Mouse (Mus musculus) layer of hippocampus, adult 9-11 months (tissue): ENCODE data around the gene Rftn1.

Source experiments
- DNase-seq: peaks from one replicate; pipeline ENCODE4 v3.0.0; 2022

Rftn1 gene

DNA sequence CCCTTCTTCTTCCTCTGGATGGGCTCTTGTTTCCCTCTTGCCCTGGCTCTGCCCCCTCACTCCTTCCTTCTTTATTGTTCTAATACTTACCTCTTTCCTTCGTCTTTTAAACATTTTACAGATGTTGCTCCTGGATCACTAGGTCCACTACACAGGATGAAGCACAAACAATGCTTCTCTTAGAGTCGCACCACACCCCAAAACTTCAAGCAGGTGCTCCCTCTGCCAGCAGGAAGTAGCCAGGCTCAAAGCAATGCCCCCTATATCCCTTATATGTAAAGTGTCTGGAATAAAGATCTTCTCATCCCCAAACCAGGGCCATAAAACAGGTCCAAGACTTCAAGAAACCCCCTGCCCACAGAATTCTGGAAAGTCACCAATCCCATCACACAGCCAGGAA lies 176.6 kb downstream of the Rftn1 start:
- DNase-seq = no peak

DNA sequence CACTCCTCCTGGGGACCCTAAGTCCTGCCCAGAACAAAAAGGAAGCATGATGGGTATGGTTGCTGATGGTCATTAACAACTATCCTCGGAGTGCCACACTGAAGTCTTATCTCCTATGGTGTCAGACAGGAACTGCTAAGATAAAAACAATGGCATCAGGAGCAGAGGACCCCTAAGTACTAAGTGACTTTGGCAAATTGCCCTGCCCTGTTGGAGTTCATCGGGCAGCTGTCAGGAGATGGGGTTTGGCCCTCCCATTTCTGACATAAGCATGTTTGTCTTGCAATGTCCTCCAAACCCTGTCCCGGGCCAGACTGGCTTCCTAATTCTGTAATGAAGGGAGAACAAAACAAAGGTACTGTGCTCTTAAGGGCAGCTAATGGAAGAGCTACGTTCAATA lies 180.4 kb downstream of the Rftn1 start:
- DNase-seq = no peak

DNA sequence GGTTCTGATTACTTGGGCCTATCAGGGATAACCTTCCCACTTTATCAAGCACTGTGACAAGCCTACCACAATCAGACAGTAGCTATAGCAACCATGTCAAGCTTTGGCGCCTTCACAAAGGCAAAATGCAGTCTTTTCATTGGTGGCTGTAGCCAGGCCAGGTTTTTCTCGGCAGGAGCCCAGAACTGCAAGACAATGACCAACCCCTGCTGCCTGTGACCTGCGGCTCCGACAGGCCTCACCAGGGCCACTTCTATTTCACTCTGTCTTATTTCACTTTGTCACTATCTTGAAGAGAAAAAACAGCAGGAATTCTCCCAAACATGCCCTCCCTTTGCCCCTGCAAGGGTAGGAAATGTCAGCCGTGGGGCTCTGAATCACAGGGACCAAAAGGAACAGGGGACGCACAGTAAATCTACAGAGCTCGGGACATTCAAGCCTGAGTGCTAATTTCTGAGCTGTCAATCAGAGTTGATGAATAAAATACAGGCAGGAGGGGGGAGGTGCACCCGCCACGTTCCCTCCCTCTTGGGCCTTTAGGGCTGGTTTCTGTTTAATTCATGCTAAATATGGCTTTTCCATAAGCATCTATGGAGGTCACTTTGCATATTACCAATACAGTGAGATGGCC lies 183.6 kb downstream of the Rftn1 start:
- DNase-seq = no peak

DNA sequence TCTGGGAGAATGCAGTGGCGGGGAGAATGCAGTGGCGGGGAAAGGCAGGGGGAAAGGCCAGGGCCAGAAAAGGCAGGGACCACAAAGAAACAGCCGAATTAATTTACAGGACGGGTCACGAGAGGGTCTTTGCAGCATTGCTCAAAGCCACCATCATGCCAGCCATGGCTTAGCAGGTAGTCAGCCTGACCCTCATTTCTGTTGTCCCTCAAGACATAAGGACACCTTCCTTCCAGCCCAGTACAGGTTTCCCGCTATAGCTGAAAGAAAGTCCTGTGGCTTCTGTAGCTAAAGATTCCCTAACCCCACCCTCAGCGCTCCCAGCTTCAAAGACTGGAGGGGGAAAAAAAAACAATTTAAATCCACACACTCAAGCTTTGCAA lies 184.1 kb downstream of the Rftn1 start:
- no peak for DNase-seq

DNA sequence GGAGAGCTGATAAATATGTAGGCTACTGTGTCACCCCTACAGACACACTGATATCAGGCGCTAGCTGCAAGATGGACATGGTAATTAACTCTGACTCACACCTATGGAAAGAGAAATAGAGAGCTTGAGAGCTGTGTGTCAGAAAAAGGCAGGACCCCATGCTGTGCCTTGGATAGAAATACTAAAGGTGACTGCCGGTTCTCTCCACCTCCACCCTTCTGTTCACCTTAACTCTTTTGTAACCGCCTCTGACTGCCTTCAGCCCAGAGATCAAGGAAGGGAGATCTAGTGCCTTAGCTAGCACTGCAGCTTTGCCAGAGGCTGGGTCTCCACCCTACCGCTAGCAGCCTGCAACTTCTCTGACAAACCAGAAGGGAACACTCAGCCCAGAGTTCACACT lies 187.3 kb downstream of the Rftn1 start:
- DNase-seq = no peak

DNA sequence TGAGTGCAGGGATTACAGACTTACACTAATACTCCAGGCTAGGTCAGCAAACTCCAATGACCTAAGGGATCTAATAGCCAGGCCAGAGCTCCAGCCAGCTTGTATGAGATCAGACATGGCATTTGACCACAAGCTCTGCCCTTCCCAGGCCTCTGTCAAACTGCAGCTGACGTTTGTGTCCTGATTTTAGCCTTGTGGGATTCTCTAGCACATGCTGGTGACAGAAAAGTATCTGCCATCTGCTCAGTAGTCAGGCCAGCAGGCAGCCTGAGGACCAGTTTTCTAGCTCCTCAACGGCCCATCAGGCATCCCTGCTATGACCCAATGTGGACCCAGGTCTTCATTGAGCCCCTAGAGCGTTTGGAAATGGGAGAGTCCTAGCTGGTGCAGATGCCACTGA lies 188.3 kb downstream of the Rftn1 start:
- no peak for DNase-seq

DNA sequence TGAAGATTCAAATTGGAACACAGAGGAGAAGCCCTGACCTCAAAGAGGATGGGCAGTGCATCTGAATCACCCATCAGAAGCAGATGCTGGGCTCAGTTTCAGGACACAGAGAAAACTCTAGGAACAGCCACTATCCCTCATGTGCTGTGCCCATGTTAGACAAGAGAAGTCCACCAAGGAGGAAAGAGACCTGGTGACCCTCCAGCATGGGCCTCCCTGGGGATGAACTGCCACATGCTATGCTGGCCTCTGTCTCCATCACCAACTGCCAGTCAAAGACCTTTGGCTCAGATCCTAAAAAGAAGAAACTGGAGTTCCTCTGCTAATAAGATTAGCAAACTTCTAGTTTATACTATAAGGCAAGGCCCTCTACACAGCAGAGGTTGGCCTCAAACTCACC lies 188.7 kb downstream of the Rftn1 start:
- no peak for DNase-seq

DNA sequence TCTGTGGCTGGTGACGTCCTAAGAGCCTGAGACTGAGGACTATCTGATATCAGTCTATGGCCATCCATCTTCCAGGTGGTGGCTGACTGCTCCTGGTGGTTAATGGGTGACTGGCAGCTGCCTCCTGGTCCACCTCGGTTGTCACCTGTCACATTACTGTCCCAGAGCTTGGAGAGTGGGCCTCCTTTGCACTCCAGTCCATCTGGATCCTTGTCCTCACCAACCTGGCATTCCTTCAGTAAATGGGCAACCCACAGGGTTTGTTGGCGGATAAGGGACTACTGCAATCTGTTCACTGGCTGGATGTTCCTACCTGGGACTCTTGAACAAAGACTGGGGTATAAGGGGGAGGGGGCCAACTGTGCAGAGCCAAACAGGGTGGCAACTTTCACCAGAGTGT lies 189.9 kb downstream of the Rftn1 start:
- no peak for DNase-seq

DNA sequence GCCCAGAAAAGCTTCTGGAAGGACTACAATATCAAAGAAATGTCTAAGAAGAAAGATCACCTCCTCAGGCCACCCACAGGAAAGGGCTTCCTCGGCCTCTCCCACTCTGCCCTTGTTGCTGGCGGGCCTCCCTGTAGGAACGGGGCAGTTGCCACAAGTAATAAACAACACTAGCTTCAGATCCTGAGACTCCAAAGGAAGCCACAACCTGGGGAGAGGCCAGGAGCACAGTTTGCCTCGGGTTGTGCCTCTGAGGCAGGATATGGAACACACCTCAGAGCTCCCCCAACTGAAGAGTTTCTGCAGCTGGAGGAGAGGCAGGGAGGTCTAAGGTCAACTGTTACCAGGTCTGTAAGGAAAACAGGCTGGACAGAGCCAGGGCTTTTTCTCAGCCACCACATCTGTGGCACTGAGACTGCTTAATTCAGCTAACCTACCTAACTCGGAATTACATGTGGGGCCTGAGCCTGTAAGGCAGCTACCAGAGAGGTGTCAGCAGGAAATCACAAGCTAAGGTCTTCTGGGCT lies 193.8 kb downstream of the Rftn1 start:
- no peak for DNase-seq

DNA sequence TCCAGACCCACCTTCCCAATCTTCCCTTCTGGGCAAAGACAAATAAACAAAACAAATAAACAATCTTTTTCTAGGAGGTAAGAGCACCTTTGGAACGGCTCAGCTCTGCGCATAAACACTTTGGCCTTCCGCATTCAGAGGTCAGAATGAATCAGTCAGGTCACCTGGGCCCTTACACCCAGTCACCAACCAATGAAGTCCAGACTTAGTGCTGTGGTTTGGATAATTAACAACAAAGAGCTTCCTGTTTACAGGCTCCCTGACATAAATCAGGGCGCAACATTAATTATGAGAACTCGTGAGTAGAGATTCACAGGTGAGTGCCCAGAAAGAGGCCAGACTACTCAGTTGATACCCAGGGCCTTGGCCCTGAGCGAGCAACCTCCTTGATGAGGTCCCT lies 194.4 kb downstream of the Rftn1 start:
- DNase-seq = no peak

DNA sequence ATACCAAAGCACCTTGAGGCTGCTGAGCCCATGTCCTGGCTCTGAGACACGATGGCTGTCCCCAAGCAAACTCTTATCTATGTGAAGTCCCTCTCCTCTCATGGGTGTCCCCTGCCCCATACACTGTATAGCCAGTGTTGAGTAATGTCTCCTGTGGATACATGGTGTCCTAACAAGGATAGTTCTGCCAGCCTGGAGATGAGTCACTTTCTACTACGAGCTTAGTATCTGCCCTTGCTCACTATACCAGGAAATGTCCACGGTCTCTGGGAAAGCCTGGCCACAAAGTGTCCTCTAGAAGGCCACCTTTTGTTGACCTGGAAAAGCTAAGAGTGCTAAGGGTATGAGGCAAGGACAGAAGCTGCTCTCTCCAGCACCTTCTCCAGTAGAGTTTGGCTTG lies 195.2 kb downstream of the Rftn1 start:
- DNase-seq = no peak

DNA sequence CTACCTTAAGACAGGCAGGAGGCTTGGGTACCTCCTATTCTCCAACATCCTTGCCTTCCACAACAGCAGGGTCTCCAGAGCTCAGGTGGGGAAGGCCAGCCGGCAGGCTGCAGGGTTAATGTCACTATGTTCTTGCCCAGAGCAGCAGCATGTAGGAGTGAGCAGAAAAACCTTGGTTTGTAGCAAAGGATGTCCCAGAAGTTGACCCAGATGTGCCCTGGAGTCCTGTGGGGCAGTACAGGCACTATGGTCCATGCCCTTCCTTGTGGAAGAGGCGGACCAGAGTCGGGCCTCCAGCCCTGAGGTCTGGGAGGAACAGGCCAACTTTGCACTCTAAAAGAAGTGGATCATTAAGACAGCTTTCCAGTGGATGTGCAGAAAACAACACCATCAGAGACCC lies 196.8 kb downstream of the Rftn1 start:
- no peak for DNase-seq

DNA sequence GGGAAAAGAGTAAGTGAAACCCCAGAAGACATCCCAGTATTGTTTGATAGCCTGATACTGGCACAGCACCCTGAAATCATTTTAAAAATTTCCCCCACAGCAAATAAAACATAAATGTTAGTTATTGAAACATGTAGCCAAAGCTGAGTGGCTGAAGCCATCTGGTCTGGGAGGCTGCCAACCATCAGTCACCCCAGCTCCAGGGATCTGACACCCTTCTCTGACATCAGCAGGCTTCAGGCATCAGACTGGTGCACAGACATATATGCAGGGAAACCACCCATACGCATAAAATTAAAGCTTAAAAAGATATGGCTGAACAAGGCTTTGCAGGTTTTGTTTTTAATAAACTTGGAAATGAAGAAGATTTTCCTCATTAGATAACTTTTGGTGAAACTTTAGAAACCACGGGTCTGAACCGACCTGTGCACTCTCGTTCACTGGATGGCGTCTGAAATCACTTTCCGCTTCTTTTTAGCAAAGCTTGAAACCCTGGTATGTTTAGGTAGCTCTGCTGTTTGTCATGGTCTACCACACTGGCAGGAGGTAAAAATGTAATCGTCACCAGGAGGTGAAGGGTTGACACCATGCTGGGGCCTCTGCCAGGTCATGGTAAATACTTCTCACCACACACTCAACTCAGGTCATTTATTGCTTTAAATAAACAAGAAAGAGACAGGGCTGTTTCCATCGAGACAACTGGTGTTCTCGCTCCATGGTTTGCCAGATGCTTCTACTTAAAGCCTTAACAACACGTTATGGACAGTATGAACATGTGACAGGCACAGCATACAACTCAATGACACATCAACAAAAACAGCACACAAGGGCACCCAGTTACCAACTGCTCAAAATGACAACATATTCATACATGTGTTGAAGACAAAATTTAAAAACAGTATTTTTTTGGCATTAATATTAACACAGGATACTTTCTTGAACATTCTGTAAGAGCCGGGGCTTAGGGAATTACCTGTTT lies 197.6 kb downstream of the Rftn1 start:
- peak; percentile 39 for DNase-seq

DNA sequence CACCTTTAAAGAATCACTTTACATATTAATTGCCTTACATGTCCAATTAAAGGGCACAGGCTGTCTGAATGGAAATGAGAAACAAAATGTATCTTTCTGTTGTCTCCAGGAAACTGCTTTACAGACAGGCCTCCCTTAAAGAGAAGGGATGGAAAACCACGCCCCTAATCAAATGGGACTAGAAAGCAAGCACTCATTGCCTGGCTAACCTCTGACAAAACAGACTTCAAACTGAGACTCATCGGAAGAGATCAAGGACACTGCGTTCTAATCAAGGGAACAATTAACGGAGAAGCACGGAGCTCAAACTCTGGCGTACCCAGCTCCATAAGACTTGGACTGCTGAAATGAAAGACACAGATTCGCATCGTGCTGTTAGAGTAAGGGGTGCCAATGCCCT lies 200.9 kb downstream of the Rftn1 start:
- no peak for DNase-seq

DNA sequence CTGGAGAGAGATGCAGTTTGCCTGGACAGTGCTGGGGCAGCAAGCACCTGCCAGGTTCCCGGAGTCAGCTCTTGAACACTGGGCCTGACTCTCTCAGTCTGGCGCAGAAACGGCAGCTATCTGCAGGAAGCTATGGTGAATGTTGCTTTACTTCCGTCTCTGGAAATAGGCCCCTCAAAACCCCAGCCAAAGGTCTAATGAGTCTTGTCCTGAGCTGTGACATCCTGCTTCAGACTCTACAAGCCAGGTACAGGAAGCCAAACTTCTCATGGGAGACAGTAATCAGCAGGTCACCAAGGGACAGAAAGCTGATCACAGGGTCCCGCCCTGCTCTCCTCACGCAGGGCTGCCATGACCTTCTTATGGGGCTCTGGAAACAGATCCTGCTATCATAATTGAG lies 203.4 kb downstream of the Rftn1 start:
- no peak for DNase-seq

DNA sequence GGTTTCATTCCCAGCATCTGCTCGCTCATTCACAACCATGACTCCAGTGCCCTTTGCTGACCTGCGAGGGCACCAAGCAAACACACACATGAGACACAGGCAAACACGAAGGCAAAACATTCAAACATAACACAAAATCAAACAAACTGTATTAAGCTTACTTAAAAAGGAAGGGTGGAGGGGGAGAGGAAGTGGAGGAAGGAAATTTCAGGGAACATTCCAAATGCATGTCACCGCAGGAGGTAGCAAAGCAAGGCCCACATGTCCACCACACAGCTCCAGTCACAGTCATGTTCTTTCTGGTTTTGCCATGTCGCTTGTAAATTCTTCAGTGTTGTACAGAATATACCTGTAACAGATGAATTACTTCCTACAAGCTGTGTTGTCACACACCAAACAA lies 207.0 kb downstream of the Rftn1 start:
- no peak for DNase-seq

DNA sequence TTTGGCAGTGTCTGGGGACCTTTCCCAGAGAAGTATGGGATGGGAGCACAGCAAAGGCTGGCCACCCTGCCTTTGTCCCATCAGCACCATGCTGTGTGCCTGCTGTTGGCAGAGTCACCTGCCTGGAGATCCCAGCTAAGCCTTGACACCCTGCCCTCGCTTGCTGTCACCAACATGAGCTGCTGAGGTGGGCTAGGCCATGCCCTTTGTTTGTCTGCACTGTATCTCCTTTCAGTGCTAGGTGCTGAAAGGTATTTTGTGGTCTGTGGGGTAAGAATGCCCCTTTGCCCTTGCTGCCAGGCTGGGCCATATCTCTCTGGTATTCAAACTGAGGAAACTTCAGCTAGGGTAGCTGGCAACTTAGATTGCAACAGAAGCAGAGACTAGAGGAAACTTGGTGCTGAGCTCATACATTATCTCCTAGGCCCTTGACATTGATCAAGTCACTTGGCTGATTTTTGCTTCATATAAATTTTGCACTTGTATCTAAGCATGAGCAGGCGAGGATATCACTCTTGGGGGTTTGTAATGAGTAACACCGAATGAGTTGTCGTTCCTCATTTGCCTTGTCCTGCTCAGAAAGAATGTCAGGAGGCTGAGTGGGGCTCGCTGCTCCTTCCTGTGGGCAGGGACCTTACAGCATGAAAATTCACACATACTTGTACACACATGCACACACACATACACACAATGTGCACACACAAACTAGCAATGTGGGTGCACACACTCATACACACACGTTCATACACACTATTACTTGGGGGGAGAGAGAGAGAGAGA lies 207.7 kb downstream of the Rftn1 start:
- no peak for DNase-seq

DNA sequence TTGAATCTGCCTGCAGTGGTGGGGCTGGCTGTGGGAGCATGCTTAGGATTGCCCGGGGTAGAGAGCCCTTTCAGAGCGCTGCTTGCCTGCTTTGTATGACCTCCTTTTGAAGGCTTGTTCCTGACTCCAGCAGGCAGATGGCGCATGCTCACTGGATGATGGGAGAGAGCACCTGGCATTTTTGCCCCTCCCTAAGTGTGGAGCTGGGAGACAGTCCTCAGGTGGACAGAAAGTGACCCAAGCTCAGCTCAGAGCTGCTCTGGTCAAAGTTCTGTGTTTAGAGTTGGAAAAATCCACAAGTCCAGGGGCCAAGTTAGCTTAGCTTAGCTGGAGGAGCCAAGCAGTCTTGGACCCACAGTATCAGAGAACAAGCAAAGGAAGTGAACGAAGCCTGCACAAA lies 208.9 kb downstream of the Rftn1 start:
- no peak for DNase-seq

DNA sequence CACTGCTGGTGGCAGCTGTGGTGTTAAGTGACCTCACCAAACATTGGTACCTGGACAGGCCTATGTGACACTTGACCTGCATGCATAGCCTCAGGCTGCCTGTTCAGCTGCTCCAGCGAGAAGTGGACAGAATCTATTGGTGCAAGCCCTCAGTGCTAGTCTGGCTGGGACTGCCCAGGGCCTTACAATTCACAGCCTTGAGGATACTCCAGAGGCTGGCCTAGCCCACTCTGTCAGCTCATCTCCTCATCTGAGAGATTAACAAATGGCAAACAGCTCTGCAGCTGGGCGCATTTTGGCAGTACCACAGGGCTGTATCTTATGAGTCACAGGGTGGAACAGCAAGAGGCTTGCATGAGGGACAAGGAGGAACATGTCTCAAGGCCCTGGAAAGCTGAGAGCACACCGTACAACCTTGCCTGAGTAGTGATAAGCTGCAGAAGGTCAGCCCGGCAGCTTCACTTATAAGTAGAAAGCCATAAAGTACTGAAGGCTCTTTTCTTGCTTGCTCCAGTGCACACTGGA lies 210.7 kb downstream of the Rftn1 start:
- no peak for DNase-seq

DNA sequence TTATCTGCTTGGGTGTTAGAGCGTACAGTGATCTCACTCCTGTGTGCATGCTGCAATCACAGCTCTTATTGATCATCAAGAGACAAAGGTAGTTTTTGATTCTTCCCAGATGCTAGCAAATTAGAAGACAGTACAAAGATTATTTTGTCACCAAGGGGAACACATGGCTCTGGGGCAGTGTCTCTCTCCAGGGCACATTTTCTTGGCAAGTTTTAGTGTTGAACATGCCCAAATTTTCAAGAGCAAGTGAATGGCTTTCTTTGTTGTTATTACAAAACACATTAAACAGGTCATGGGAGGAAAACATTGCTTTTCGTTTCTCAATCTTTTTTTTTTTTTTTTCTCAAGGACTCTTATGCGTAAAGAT lies 213.1 kb downstream of the Rftn1 start:
- no peak for DNase-seq

DNA sequence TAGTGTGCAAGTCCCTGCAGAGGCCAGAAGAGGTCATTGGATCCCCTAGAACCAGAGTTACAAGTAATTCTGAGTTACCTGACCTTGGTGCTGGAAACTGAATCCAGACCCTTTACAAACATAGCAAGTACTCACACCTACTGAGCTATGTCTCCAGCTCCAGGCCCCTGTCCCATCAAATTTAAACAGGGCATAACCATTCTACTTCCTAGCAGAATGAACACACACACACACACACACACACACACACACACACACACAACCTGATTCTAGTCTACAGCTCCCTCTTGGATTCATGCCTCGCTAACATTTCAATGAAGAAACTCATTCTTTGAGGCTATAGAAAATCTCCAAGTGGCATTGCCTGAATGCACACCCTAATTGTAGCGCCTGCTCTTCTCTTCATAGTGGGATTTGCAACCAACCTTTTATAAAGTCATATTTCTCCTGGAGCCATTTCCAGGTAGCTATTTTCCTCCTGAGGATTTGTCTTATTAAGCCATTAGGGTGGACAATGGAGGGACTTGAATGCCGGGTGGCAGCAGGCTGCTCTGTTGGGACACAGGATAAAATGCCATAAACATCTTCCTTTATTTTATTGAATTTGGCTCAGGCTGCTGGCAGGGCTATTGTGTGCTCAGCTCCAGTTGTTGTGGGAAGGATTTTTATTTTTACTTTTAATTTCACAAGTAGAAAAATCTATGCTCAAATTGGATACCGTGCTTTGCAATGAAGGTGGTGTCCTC lies 213.6 kb downstream of the Rftn1 start:
- DNase-seq = no peak

DNA sequence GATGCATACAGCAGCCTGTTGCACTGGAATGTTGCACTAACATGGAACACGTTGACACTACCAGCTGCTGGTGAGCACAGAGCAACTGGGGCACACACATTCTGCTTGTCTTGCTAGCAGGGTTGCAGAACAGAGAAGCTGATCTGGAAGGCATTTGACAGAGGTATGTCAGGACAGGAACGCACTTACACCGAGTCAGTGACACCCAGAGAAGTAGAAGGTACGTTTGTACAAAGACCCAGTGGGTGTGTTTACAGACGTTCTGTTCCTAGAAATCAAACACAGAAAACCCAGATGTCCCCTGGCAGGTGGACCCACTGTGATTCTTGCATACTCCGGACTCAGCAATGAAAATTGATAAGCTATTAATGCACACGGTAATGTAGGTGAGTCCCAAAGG lies 215.0 kb downstream of the Rftn1 start:
- no peak for DNase-seq

DNA sequence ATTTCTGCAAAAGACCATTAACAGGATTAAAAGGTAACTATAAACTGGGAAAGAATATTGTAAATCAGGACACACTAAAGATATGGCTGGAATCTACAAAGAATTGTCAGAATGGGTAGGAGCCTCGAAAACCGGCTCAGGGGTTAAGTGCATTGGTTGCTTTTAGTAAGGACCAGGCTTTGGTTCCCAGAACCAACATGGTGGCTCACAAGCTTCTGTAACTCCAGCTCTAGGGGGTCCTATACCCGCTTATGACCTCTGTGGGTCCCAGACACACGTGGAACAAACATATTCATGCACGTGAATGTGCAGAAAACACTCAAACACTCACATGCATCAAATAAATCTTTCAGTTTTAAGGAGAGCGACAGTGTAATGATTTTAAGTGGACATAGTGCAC lies 215.5 kb downstream of the Rftn1 start:
- no peak for DNase-seq
